In genomic region chr8:79515282-79515783, GRCm38 (mm10) we compare ENCODE assay signal across 15 mouse cellular contexts.
"Had no signal": no experiment of that assay in that cellular context is flagged by ENCODE, and none has a peak within 500 bp of the region (broad histone marks: within the 10 kb centered on the region; RNA-seq: fewer than 3 reads in every experiment).

No protein-coding gene starts in this region.

- H3K36me3 ChIP-seq: limb, embryonic 15.5 days; liver, embryonic 12.5 days; midbrain, embryonic 10.5 days; neural tube, embryonic 13.5 days had no signal

- DNase-seq: kidney, adult 18-20 months; kidney, postnatal 10 days; kidney, postnatal 4 days; lung, postnatal 10 days; lung, postnatal 4 days; retina, postnatal 1 day; thymus, adult 2 months; thymus, postnatal 25 days had no signal

- H3K4me3 ChIP-seq: layer of hippocampus, adult 2 months; limb, embryonic 15.5 days; liver, embryonic 12.5 days; midbrain, embryonic 10.5 days; neural tube, embryonic 13.5 days had no signal

- H3K9ac ChIP-seq: limb, embryonic 15.5 days; liver, embryonic 12.5 days; lung, embryonic 14.5 days; neural tube, embryonic 13.5 days had no signal

- H3K4me1 ChIP-seq: limb, embryonic 15.5 days; liver, embryonic 12.5 days; midbrain, embryonic 10.5 days; neural tube, embryonic 13.5 days had no signal

- ATAC-seq: liver, embryonic 12.5 days; midbrain, embryonic 16.5 days had no signal

- H3K27me3 ChIP-seq: limb, embryonic 15.5 days; liver, embryonic 12.5 days; neural tube, embryonic 13.5 days had no signal

- H3K9me3 ChIP-seq: limb, embryonic 15.5 days; liver, embryonic 12.5 days; midbrain, embryonic 10.5 days had no signal

- H3K4me2 ChIP-seq: limb, embryonic 15.5 days; liver, embryonic 12.5 days; lung, embryonic 14.5 days; neural tube, embryonic 13.5 days had no signal

- H3K27ac ChIP-seq: layer of hippocampus, adult 2 months; liver, embryonic 12.5 days; midbrain, embryonic 10.5 days; neural tube, embryonic 13.5 days had no signal
